Mouse (Mus musculus) macrophage (primary cell): ENCODE measurements around the gene Adrb1. TPM values are rescaled to one million over a fixed set of nuclear protein-coding genes. Genes with fewer than 3 reads are reported as not detected.
A peak's percentile ranks its signal among the peaks of the same experiment; 100 is the strongest.

Experiments used
- H3K27ac ChIP-seq: fragments of 350-480 bp; formaldehyde crosslinking; 2 replicates; pipeline ENCODE4 v1.9.0; 2021
- H3K36me3 ChIP-seq: fragments of 350-480 bp; formaldehyde crosslinking; 2 replicates; pipeline ENCODE4 v1.9.0; 2021; ENCODE audit errors: inconsistent target
- H3K4me3 ChIP-seq: fragments of 350-480 bp; formaldehyde crosslinking; 2 replicates; pipeline ENCODE4 v1.9.0; 2021; ENCODE audit errors: inconsistent target
- H3K79me2 ChIP-seq: fragments of 350-480 bp; formaldehyde crosslinking; 2 replicates; pipeline ENCODE4 v1.9.0; 2021; ENCODE audit errors: inconsistent target
- WGBS: methylation state at CpG from one replicate; pipeline ENCODE4 v1.1.7; 2026; ENCODE audit warnings: inconsistent platforms; ENCODE audit not compliant: missing documents; 5-methylcytosine and 5-hydroxymethylcytosine counted together
- polyA plus RNA-seq: library from polyadenylated mRNA; stranded (reverse); fragments of 250-400 nt; gene quantifications from 3 replicates; pipeline ENCODE4 v1.2.4, GENCODE M21; 2018; ENCODE audit warnings: inconsistent platforms
- total RNA-seq, 78 experiments: library from RNA; depleted of rRNA; stranded (reverse); fragments of 250-400 nt; gene quantifications; 1 replicate in 9 of 78; 2 replicates in 24 of 78; 3 replicates in 43 of 78; 4 replicates in 2 of 78; pipeline ENCODE4 v1.2.4; 2018; ENCODE audit warnings: inconsistent platforms in 56 of 78

Gene Adrb1
- 1 to 10 TPM in 1 of 26 experiments, under 1 TPM in 3, not detected in 22; 0.22 to 1.1 (median 0.62) TPM for total RNA-seq (2018; cell fraction: chromatin; rRNA removed)
- total RNA-seq (2018; cell fraction: cytosol; rRNA removed), result under 1 TPM in 13 of 26 experiments, not detected in 13; 0.03 to 0.52 (median 0.13) TPM
- total RNA-seq (2018; cell fraction: nucleus; rRNA removed), result 1 to 10 TPM in 2 of 26 experiments, under 1 TPM in 3, not detected in 21; 0.27 to 1.3 (median 0.65) TPM
- 0.16 to 0.89 TPM (median 0.19 TPM) in 3 replicates for polyA plus RNA-seq

DNA sequence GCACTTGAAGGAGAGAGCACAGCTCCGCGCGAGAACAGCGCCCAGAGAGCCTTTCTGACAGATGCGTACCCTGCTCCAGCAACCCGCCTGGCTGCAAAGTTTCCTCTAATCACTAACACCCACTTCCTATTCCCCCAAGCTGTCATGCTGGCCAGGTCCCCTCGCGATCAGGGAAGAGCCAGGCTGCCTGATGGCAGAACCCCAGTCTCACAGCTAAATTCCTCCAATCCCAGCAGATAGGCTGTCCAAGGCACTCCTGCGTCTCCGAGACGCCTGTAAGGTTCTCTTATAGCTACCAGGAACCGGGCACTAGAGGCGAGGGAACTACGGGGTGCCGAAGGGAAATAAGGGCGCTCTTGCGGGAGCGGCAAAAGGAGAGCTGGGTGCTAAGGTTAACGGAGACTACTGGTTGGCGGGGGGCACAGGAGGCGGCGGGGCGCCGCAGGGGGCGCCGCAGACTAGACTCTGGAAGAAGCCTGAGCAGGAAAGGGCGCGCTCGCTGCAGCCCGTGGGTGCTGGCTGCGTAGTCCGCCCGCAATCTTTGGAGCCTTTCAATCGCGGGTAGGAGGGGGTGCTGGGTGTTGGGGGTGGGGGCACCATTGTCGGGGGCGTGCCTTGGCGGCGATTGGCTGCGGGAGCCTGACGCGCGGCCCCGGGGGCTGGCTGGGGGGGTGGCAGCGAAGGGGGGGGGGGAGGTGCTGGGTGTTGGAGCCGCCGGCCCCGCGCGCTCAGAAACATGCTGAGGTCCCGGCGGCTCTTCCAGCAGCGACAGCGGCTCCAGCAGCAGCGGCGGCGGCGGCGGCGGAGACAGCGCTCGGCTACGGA is at the start of gene Adrb1:
TSS of gene Adrb1 (plus strand) at position 813 of the 825 bp plus-strand sequence.
- H3K79me2 ChIP-seq, result no peaks in the 10 kb centered on the region
- H3K4me3 ChIP-seq, result peak within 1 kb of the TSS; percentile 13; the same call in 1 of the 2 replicates
- H3K36me3 ChIP-seq, result no peaks in the 10 kb centered on the region
- 1% methylated on average over 40 of the region's 63 CpGs for WGBS
- H3K27ac ChIP-seq, result no peak within 1 kb of the TSS

DNA sequence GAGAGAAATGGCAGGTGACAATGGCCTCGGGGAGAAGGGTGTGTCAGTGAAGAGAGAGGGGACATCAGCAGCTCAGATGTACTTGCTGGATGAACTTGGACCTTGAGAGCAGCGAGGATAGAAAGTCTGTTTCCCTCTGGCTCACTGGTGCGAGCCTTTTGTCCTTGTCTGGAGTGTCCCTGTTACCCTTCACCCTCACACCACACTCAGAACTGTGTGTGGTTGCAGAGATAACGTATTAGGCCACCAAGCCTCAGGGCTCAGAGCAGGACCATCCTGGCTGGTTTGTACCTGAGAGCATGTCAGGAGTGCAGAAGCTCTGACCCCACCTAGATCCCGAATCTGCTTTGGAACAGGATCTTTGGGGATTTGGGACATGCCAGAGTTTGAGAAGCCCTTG is 46.3 kb upstream of the Adrb1 start:
- no peak overlapping the region for H3K27ac ChIP-seq
- no peak overlapping the region for H3K4me3 ChIP-seq
- 87% methylated on average over 5 of the region's 5 CpGs for WGBS
- no peaks in the 10 kb centered on the region for H3K36me3 ChIP-seq
- H3K79me2 ChIP-seq, result no peaks in the 10 kb centered on the region

DNA sequence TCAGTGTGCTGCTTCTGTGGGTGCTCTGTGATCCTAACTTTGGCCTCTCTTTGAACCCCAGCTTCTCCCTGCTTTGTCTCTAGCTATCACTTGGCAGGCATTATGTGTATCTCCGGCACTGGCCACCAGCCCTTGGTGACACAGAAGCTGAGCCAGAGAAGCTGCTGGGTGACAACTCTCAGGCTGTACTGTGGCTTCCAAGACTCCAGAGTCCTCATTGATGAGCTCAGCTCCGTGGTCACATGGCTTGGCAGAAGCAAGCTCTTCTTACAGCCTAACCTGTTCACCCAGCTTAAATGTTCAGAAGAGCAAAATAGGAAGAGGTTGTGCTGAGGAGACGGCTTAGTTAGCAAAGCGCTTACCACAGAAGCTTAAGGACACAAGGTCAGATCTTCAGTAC is 45.5 kb upstream of the Adrb1 start:
- Histone ChIP-seq H3K4me3 (no peak overlapping the region), H3K27ac (no peak overlapping the region), H3K79me2 (no peaks in the 10 kb centered on the region), H3K36me3 (no peaks in the 10 kb centered on the region)
- 93% methylated on average over 4 of the region's 4 CpGs for WGBS

- Histone ChIP-seq H3K36me3 (no peaks in the 10 kb centered on the region), H3K27ac (no peak overlapping the region), H3K79me2 (no peaks in the 10 kb centered on the region), H3K4me3 (no peak overlapping the region)
- 83% methylated on average over 8 of the region's 8 CpGs for WGBS
These were observed 44.4 kb upstream of the Adrb1 start for GRCm38 (mm10) chr19:56677611-56678010.

GRCm38 (mm10) chr19:56678516-56678915 is 43.5 kb upstream of the Adrb1 start:
- Histone ChIP-seq H3K4me3 (no peak overlapping the region), H3K27ac (no peak overlapping the region), H3K36me3 (no peaks in the 10 kb centered on the region), H3K79me2 (no peaks in the 10 kb centered on the region)
- 71% methylated on average over 9 of the region's 9 CpGs for WGBS

DNA sequence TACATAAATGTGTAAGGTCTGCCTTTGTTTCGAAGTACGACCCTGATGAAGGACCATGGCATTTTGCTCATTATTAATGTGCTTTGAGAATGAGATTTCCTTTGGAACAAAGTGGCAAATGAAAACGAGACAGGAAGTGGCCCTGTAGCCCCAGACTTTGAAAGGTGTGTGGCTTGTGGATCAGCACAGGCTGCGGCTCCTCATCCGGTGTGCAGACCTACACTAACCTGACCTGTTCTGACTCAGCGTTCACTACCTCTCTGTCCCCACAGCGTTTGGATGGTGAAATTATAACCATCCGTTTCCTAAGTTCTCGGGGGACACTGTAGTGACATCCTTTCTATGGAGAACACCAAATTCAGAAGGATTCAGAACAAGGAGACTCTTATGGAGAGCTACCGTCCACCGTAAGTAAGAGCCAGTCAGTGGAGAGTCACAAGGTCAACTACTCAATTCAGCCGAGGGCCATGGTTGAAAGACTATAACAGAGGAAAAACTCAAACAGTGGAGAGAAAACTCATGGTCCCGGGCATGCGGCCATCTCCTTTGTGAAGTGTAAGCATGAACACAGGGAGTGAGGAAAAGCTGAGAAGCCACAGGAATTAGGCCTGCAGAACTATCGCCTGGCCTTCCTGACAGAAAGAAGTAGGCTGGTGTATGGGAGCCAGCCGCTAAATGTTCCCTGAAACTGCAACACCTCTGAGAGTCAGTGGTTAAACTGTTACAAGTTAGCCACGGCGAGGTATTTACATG is 42.6 kb upstream of the Adrb1 start:
- WGBS, result 93% methylated on average over 18 of the region's 18 CpGs
- H3K36me3 ChIP-seq, result no peaks in the 10 kb centered on the region
- no peaks in the 10 kb centered on the region for H3K79me2 ChIP-seq

DNA sequence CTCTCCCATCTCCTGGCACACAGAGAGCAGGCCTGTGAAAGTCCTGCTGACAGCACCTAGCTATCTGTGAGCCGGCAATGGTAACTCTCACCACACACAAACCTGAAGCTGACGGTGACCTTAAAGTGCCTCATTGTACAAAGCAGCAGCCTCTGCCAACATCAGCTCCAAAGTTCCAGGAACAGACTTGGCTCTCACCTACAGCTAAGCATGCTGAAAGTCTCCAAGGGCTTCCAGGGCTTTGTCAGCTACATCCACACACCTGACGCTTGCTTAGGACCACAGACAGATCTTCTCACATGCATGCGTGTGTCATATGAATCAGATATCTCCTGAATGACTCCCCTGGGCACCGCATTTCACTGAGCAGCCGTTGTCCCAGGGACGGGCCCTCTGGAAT is 42.0 kb upstream of the Adrb1 start:
- Histone ChIP-seq H3K4me3 (no peak overlapping the region), H3K79me2 (no peaks in the 10 kb centered on the region), H3K36me3 (no peaks in the 10 kb centered on the region), H3K27ac (no peak overlapping the region)
- 98% methylated on average over 7 of the region's 7 CpGs for WGBS

More for the DNA sequence above, 42.6 kb upstream of the Adrb1 start:
- no peak overlapping the region for H3K27ac ChIP-seq
- no peak overlapping the region for H3K4me3 ChIP-seq

DNA sequence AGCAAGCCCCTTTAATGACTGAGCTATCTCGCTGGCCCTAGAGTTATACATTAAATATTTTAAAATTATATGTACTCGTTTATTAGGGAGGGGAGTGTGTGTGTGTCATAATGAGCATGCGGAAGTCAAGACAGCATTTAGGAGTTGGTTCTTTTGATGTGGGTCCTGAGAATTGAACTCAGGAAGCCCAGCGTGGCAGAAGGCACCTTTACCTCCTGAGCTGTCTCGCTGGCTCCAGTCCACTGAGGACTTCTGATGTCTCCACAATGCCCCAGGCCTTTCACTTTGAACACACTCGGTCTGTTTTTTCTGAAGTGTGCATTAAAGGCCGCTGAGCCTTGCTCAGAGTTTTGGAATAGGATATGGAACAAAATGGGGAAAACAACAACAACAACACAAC is 39.7 kb upstream of the Adrb1 start:
- Histone ChIP-seq H3K4me3 (no peak overlapping the region), H3K36me3 (no peaks in the 10 kb centered on the region), H3K79me2 (no peaks in the 10 kb centered on the region), H3K27ac (no peak overlapping the region)
- 90% methylated on average over 7 of the region's 7 CpGs for WGBS

- Histone ChIP-seq H3K4me3 (no peak overlapping the region), H3K36me3 (no peaks in the 10 kb centered on the region), H3K79me2 (no peaks in the 10 kb centered on the region), H3K27ac (no peak overlapping the region)
- WGBS, result 58% methylated on average over 6 of the region's 7 CpGs
These were observed 39.2 kb upstream of the Adrb1 start for GRCm38 (mm10) chr19:56682843-56683242.

- H3K79me2 ChIP-seq, result no peaks in the 10 kb centered on the region
- 71% methylated on average over 6 of the region's 7 CpGs for WGBS
- no peak overlapping the region for H3K4me3 ChIP-seq
- no peaks in the 10 kb centered on the region for H3K36me3 ChIP-seq
- no peak overlapping the region for H3K27ac ChIP-seq
These were observed 36.5 kb upstream of the Adrb1 start for GRCm38 (mm10) chr19:56685515-56685914.

DNA sequence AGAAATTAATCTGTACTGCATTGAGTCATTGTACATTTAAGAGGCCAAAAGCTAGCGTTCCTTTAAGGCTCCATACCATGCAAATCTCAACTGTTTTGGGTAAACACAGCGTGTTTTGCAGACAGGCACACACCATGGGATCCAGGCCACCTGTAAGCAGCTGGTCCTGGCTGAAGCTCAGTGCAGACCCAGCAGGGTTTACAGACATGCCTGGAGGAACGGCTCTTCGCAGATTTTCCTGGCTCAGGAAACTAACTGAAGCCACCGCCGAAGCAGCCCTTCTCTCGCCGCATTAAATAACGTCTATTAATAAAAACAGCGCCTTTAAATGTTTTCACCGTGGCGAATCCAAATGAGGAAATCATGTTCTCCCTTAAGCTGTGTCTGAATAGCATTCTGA is 35.8 kb upstream of the Adrb1 start:
- 91% methylated on average over 12 of the region's 12 CpGs for WGBS
- no peaks in the 10 kb centered on the region for H3K79me2 ChIP-seq
- H3K36me3 ChIP-seq, result no peaks in the 10 kb centered on the region
- H3K27ac ChIP-seq, result no peak overlapping the region
- no peak overlapping the region for H3K4me3 ChIP-seq

GRCm38 (mm10) chr19:56687026-56687635 is 34.9 kb upstream of the Adrb1 start:
- 63% methylated on average over 8 of the region's 8 CpGs for WGBS
- Histone ChIP-seq H3K79me2 (no peaks in the 10 kb centered on the region), H3K36me3 (no peaks in the 10 kb centered on the region), H3K27ac (no peak overlapping the region), H3K4me3 (no peak overlapping the region)

DNA sequence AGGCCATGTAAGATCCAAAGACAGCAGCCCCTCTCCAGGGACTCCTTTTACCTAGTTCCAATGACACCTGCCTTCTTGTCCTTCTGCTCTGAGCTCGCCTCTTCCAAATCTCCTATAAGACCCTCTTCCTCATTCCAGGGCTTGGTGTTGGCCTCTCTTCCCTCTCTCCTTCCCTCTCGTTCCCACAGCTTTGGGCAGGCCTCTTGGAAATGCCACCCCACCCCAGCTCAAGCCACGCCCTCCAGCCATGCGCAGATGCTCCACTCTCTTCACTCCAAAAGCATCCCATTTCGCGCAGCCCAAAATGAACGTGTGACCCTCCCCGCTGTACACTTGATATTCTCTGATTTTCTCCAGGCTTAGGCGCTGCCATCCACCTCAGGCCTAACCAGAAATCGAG is 34.3 kb upstream of the Adrb1 start:
- Histone ChIP-seq H3K79me2 (no peaks in the 10 kb centered on the region), H3K27ac (no peak overlapping the region), H3K36me3 (no peaks in the 10 kb centered on the region), H3K4me3 (no peak overlapping the region)
- 91% methylated on average over 9 of the region's 10 CpGs for WGBS

DNA sequence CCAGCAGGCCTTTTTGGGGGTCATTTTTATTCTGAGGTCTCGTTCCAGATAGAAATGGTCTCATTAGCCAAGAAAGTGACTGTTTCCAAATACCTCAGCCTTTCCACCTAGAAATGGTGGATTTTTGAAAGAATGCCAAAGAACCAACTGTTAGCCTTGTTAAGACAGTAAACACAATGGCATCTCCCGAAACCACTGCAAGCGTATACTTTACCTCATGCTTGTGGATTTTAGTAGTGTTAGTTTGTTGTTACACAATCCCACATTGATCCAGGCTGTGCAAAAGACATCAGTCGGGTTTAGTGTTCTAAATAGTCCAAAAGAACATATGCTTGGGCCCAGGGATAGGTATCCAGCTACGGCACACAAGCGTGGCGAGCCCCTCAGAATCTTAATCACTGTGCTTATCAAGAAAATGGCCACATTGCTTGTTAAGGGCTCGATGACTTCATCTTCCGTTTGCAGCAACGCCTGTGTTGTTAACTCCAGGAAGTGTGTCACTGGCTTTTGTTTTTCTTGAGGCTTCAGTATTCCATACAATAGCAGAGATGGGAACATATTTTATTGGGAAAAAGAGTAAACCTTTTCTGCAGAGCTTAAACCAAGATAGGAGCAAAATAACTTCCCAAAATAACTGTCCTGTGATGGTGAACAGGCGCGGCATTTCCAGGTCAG is 33.2 kb upstream of the Adrb1 start:
- H3K36me3 ChIP-seq, result no peaks in the 10 kb centered on the region
- H3K27ac ChIP-seq, result no peak overlapping the region
- whole genome bisulfite sequencing, result 89% methylated on average over 12 of the region's 12 CpGs
- H3K79me2 ChIP-seq, result no peaks in the 10 kb centered on the region
- H3K4me3 ChIP-seq, result no peak overlapping the region
